Mouse (Mus musculus) embryonic facial prominence, embryonic 13.5 days (tissue): ENCODE data around the gene Dnaaf3. TPM values are rescaled to one million over a fixed set of nuclear protein-coding genes. Genes with fewer than 3 reads are reported as not detected.

ENCODE experiments used
- ATAC-seq: fragments of 200-750 bp; cut with Nextera tagmentation; 2 replicates; pipeline ENCODE4 v1.8.0; 2017; ENCODE audit warnings: low read depth; ENCODE audit not compliant: insufficient number of reproducible peaks, insufficient read depth, low FRiP score, low TSS enrichment
- H3K27ac ChIP-seq: fragments of 300-500 bp; sonication (generic); 2 replicates; pipeline ENCODE4 v1.5.1; 2015; ENCODE audit warnings: moderate library complexity, mild to moderate bottlenecking, inconsistent platforms
- H3K27me3 ChIP-seq: fragments of 300-500 bp; sonication (generic); 2 replicates; pipeline ENCODE4 v1.6.1; 2015; ENCODE audit warnings: mild to moderate bottlenecking, inconsistent platforms
- H3K36me3 ChIP-seq: fragments of 300-500 bp; sonication (generic); 2 replicates; pipeline ENCODE4 v1.6.1; 2015; ENCODE audit warnings: mild to moderate bottlenecking, inconsistent platforms
- H3K4me1 ChIP-seq: fragments of 300-500 bp; sonication (generic); 2 replicates; pipeline ENCODE4 v1.6.1; 2015; ENCODE audit warnings: inconsistent platforms
- H3K4me2 ChIP-seq: fragments of 300-500 bp; sonication (generic); 2 replicates; pipeline ENCODE4 v1.6.1; 2015; ENCODE audit warnings: moderate library complexity, mild to moderate bottlenecking, inconsistent platforms
- H3K4me3 ChIP-seq: fragments of 300-500 bp; sonication (generic); 2 replicates; pipeline ENCODE4 v1.5.1; 2015; ENCODE audit warnings: mild to moderate bottlenecking, inconsistent platforms
- H3K9ac ChIP-seq: fragments of 300-500 bp; sonication (generic); 2 replicates; pipeline ENCODE4 v1.6.1; 2015; ENCODE audit warnings: mild to moderate bottlenecking, inconsistent platforms
- H3K9me3 ChIP-seq: fragments of 300-500 bp; sonication (generic); 2 replicates; pipeline ENCODE4 v1.6.1; 2016; ENCODE audit warnings: inconsistent platforms
- WGBS: fragments of 180-500 bp; shearing (Covaris S2); methylation state at CpG from one replicate; pipeline ENCODE4 v1.1.7; 2015; ENCODE audit warnings: mixed read lengths; 5-methylcytosine and 5-hydroxymethylcytosine counted together
- polyA plus RNA-seq: library from polyadenylated mRNA; unstranded; fragments of >200 nt; fragmentation: Nextera tagmentation; extraction: Ambion mirVana; gene quantifications from 2 replicates; pipeline ENCODE4 v1.2.1, GENCODE M21; 2015

Dnaaf3 gene
- polyA plus RNA-seq, 1 experiment from 2014 or later: 1.4 TPM

DNA sequence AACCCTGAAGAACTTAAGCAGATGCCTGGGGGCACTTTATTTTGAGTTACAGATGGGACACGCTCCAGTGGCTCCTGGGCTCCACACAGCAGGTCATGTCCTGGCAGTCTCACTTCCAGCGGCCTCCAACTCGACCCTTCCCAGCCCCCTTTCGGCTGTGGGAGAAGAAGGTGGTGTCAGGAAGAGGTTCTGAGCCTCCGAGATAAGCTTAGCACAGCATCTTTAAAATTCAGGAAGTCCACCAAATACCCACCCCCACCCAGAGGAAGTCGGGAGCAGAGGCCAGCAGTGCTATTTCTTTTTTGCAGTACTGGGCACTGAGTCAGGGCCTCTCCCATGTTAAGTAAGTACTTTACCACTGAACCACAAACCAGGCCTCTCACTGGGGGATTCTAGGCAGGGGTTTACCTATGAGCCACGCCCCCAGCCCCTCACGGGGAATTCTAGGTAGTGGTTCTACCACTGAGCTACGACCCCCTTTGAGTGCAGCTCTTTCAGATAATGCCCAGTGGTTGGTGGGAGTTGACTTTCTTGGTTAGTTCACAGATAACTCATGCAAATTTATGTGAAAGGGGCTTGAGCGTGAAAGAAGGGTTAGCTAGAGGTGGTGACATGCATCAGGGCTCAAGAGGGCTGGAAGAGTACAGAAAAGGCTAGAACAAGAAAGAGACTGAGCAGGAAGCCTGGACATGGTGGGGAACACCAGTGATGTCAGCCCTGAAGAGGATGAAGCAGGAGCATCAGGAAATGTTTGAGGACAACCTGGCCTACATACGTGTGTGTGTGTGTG lies 27.4 kb downstream of the Dnaaf3 start:
- ATAC-seq: no peak
- no peak overlapping the region for H3K4me2 ChIP-seq
- no peaks in the 10 kb centered on the region for H3K27me3 ChIP-seq
- H3K4me1 ChIP-seq: peaks cover 14% of the 10 kb centered on the region
- WGBS: 59% methylated on average over 11 of the region's 11 CpGs
- H3K9ac ChIP-seq: no peak overlapping the region
- H3K36me3 ChIP-seq: no peaks in the 10 kb centered on the region
- no peak overlapping the region for H3K27ac ChIP-seq
- H3K9me3 ChIP-seq: no peaks in the 10 kb centered on the region
- no peak overlapping the region for H3K4me3 ChIP-seq

DNA sequence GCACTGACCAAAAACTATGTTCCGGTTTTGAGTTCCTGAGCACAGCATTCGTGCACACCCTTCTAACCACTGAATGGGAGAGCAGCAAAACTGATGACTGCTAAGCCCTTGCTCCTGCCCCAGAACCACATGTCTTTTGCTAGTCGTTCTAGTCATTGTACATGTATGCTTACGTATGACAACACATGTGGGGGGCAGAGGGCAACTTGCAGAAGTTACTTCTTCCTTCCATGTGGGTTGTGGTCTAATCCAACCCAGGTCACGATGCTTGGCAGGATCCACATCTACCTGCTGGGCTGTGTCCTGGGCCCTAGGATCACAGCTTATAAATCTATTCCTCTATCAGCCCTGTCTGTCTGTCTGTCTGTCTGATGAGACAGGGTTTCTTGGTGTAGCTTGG lies 28.4 kb downstream of the Dnaaf3 start:
- no peak overlapping the region for H3K4me3 ChIP-seq
- no peak for ATAC-seq
- peaks cover 24% of the 10 kb centered on the region for H3K4me1 ChIP-seq
- H3K27ac ChIP-seq: no peak overlapping the region
- H3K27me3 ChIP-seq: no peaks in the 10 kb centered on the region
- no peak overlapping the region for H3K4me2 ChIP-seq
- H3K9ac ChIP-seq: no peak overlapping the region
- H3K36me3 ChIP-seq: no peaks in the 10 kb centered on the region; the same call in 1 of the 2 replicates
- no peaks in the 10 kb centered on the region for H3K9me3 ChIP-seq
- 82% methylated on average over 5 of the region's 5 CpGs for WGBS

DNA sequence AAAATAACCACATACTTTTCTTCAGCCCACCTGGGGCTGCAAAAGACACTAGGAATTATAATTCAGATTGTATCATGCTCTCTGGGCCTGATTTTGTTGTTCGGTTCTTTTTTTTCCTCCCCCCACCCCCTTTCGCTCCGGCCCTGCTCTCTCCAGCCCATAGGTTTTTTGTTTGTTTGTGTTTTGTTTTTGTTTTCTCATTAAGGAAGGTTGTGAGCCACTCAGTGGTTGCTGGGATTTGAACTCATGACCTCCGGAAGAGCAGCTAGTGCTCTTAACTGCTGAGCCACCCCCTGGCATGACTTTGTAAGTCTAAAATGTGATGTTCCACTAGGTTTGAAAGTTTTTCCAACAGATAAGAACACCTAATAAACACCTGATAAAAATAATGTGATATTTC lies 29.2 kb downstream of the Dnaaf3 start:
- no peak overlapping the region for H3K4me2 ChIP-seq
- ATAC-seq: no peak
- no peak overlapping the region for H3K4me3 ChIP-seq

DNA sequence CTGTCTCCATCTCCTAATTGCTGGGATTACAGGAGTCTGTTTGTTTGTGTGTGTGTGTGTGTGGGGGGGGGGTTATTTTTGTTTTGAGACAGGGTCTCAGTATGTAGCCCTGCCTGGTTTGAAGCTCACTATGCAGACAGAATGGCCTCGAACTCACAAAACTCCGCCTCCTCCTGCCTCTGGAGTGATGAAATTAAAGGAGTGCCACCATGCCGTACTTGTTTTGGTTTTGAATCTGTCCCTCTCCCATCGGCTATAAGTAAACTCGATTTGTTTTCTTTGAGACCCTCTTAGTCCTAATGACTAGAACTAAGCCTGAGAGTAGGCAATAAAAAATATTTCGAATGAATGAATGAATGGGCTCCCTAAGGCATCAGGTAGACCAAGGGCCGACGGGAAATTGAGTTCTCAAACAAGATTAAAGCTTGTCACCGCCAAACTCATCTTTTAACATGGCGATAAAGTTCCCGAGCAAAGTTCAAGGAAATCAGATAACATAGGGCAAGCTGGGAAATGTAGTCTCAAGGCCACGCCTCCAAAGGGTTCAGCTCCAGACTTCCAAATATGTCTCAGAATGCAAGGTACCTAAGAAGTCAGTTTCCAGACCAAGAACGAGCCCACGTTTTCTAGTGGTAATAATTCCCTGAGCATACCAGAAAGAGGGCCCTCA lies 29.7 kb downstream of the Dnaaf3 start:
- 9% methylated on average over 14 of the region's 14 CpGs for WGBS
- no peaks in the 10 kb centered on the region for H3K27me3 ChIP-seq
- H3K9me3 ChIP-seq: no peaks in the 10 kb centered on the region
- H3K4me2 ChIP-seq: peak overlapping the region; percentile 86
- peaks cover 35% of the 10 kb centered on the region for H3K4me1 ChIP-seq
- no peak for ATAC-seq
- peaks cover under 1% of the 10 kb centered on the region; the same call in 1 of the 2 replicates for H3K36me3 ChIP-seq
- H3K9ac ChIP-seq: peak overlapping the region; percentile 95; the same call in 1 of the 2 replicates
- H3K4me3 ChIP-seq: peak overlapping the region; percentile 88
- peak overlapping the region; percentile 91 for H3K27ac ChIP-seq

More for the DNA sequence above, 29.2 kb downstream of the Dnaaf3 start:
- WGBS: 81% methylated on average over 4 of the region's 4 CpGs
- Histone ChIP-seq H3K9me3 (no peaks in the 10 kb centered on the region), H3K9ac (no peak overlapping the region), H3K4me1 (peaks cover 31% of the 10 kb centered on the region), H3K27me3 (no peaks in the 10 kb centered on the region), H3K27ac (no peak overlapping the region), H3K36me3 (no peaks in the 10 kb centered on the region; the same call in 1 of the 2 replicates)

GRCm38 (mm10) chr7:4501558-4502397 lies 30.5 kb downstream of the Dnaaf3 start, which contains the start of gene Ppp1r12c:
Ppp1r12c (minus strand) TSS chr7:4501680.
- peak within 1 kb of the TSS; percentile 86 for H3K4me2 ChIP-seq
- peak within 1 kb of the TSS; percentile 91 for H3K27ac ChIP-seq
- under 1% methylated on average over 62 of the region's 62 CpGs for WGBS
- peak; percentile 88 for ATAC-seq
- peak within 1 kb of the TSS; percentile 88 for H3K4me3 ChIP-seq
- H3K27me3 ChIP-seq: no peaks in the 10 kb centered on the region
- peaks cover 8% of the 10 kb centered on the region for H3K36me3 ChIP-seq
- H3K4me1 ChIP-seq: peaks cover 35% of the 10 kb centered on the region
- peak within 1 kb of the TSS; percentile 95 for H3K9ac ChIP-seq
- no peaks in the 10 kb centered on the region for H3K9me3 ChIP-seq

- Histone ChIP-seq H3K4me1 (peaks cover 35% of the 10 kb centered on the region), H3K27ac (peak overlapping the region; percentile 91), H3K4me3 (peak overlapping the region; percentile 88), H3K9me3 (no peaks in the 10 kb centered on the region), H3K27me3 (no peaks in the 10 kb centered on the region), H3K9ac (peak overlapping the region; percentile 95), H3K36me3 (peaks cover 16% of the 10 kb centered on the region), H3K4me2 (peak overlapping the region; percentile 86)
- under 1% methylated on average over 47 of the region's 52 CpGs for WGBS
- peak; percentile 56 for ATAC-seq
Observed at GRCm38 (mm10) chr7:4500892-4501471, 31.3 kb downstream of the Dnaaf3 start.

- H3K4me3 ChIP-seq: no peak overlapping the region
Observed at GRCm38 (mm10) chr7:4499034-4499433, 33.2 kb downstream of the Dnaaf3 start.

DNA sequence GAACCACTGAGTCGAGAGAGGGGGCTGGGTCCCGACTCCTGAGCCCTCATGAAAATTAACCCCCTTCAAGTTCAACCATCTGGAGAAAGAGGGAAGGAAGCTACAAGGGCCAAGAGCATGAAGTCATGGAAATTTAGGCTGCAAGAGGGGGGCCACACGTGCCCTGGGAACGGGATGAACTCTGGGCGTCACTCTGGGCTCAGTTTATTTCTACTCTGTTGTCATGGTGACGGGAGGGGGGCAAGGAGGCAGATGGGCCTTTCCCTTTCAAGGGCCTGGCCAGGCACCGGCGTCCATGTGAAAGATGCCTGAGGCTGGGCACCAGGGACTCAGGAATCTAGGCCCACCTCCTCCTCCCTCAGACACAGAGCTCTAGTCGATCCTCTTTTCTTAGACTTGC lies 34.0 kb downstream of the Dnaaf3 start:
- peaks cover 39% of the 10 kb centered on the region for H3K36me3 ChIP-seq
- WGBS: 24% methylated on average over 9 of the region's 9 CpGs
- H3K9ac ChIP-seq: peak overlapping the region; percentile 95; the same call in 1 of the 2 replicates
- no peak overlapping the region for H3K27ac ChIP-seq
- H3K4me1 ChIP-seq: peaks cover 35% of the 10 kb centered on the region
- no peak overlapping the region for H3K4me3 ChIP-seq
- no peak for ATAC-seq
- H3K9me3 ChIP-seq: no peaks in the 10 kb centered on the region
- H3K4me2 ChIP-seq: peak overlapping the region; percentile 86
- H3K27me3 ChIP-seq: no peaks in the 10 kb centered on the region

More at GRCm38 (mm10) chr7:4499034-4499433, 33.2 kb downstream of the Dnaaf3 start:
- no peak for ATAC-seq
- Histone ChIP-seq H3K4me2 (peak overlapping the region; percentile 86; the same call in 1 of the 2 replicates), H3K9ac (peak overlapping the region; percentile 95), H3K27me3 (no peaks in the 10 kb centered on the region), H3K9me3 (no peaks in the 10 kb centered on the region), H3K4me1 (peaks cover 35% of the 10 kb centered on the region), H3K27ac (no peak overlapping the region), H3K36me3 (peaks cover 31% of the 10 kb centered on the region)
- 86% methylated on average over 4 of the region's 4 CpGs for WGBS

DNA sequence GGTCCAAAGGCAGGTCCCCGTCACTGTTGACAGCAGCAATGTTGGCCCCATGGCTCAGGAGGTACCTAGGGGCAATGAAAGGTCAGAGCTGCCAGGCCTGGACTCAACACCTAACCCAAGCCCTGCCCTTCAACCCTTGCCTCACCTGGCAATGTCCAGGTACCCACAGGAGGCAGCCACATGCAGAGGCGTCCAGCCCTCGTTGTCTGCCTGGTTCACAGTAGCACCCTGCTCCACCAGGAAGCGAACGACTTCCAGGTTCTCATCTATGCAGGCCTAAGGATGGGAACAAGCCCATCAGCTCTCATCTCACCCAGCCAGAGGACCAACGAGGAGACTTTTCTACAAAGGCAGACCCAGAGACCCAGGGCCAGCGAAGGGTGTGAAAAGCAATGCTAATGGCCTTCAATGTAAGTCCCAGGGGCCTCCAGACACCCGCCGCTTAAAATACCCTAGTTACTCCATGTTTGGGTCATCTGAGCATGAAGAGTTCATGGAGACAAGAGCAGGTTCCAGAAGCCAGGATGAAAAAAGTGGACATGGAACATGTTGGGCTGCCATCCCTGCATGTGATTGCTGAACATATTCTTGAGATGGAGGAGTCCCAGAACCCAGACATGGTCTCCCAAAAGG lies 34.9 kb downstream of the Dnaaf3 start:
- peaks cover 46% of the 10 kb centered on the region for H3K36me3 ChIP-seq
- H3K4me3 ChIP-seq: no peak overlapping the region
- no peak overlapping the region for H3K9ac ChIP-seq
- peaks cover 33% of the 10 kb centered on the region for H3K4me1 ChIP-seq
- H3K4me2 ChIP-seq: no peak overlapping the region
- no peak for ATAC-seq
- H3K9me3 ChIP-seq: no peaks in the 10 kb centered on the region
- 91% methylated on average over 9 of the region's 9 CpGs for WGBS
- no peak overlapping the region for H3K27ac ChIP-seq
- no peaks in the 10 kb centered on the region for H3K27me3 ChIP-seq

GRCm38 (mm10) chr7:4496468-4496867 lies 35.8 kb downstream of the Dnaaf3 start:
- ATAC-seq: no peak
- H3K36me3 ChIP-seq: peaks cover 54% of the 10 kb centered on the region
- 89% methylated on average over 3 of the region's 3 CpGs for WGBS

More at GRCm38 (mm10) chr7:4496468-4496867, 35.8 kb downstream of the Dnaaf3 start:
- Histone ChIP-seq H3K4me2 (no peak overlapping the region), H3K4me3 (no peak overlapping the region), H3K4me1 (peaks cover 31% of the 10 kb centered on the region), H3K27ac (no peak overlapping the region), H3K9me3 (no peaks in the 10 kb centered on the region), H3K9ac (no peak overlapping the region), H3K27me3 (no peaks in the 10 kb centered on the region)
